Mouse (Mus musculus) E14TG2a.4 (cell line): Measurements from ENCODE around the gene Asb3.

Experiments used
- CTCF ChIP-seq: conservative IDR thresholded peaks from 2 replicates; pipeline ENCODE4 v1.5.1; 2014; ENCODE audit warnings: low read length
- NANOG ChIP-seq: IDR thresholded peaks from 2 replicates; pipeline ENCODE4 v1.6.1; 2014; ENCODE audit warnings: borderline replicate concordance, low read length, mixed read lengths
- POU5F1 ChIP-seq: IDR thresholded peaks from 2 replicates; pipeline ENCODE4 v1.6.1; 2014; ENCODE audit warnings: low read length, borderline replicate concordance

DNA sequence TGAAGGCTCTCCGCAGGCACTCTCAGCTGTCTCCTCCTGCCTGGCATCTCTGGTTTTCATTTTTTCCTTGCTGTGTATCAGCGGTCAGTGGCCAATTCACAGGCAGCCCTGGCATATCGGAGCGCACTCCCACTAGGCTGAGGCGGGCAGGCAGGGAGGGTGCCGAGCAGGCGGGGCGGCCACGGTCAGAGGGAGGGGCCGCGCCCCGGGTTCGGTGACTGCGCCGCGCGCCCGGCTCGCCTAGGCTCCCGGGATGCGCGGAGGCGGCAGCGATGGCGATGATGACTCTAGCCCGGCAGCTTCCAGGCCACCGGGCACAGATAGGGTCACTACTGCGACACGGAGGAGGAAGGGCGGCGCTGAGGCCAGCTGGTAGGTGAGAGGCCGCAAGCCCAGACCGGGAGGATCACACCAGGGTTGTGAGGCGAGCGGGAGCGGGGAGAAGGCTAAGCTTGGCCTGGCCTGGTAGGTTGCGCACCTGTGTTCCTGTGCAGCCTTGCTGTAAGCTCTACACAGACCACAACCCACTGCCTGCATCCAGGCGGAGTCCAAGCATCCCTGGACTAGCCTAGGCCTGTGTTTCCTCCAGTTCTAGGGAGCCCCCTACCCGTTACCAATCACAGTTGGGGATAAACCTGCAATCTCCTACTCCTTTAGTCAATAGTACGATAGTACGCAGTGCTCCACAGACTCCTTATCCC lies at the start of gene Asb3, which contains the start of gene Gpr75:
- TF ChIP-seq CTCF (no peak), POU5F1 (no peak), NANOG (no peak)
